ENCODE assay signal across 8 mouse cellular contexts in genomic region chr15:99097840-99098492, GRCm38 (mm10). TPM values are rescaled to one million over a fixed set of nuclear protein-coding genes. Genes with fewer than 3 reads are reported as not detected.
DNase-seq lines count a peak whose midpoint lies in the region; ATAC-seq and TF ChIP-seq lines count a peak whose summit lies in the region.

No protein-coding gene starts in this region.

- H3K9me3 ChIP-seq in ES-Bruce4 (replicated peaks; ENCODE audit: control insufficient read depth, insufficient read depth, low read length, poor library complexity, severe bottlenecking): no peaks in the 10 kb centered on the region
- H3K9me3 ChIP-seq in limb, embryonic 15.5 days: no peaks in the 10 kb centered on the region

- no peaks in the 10 kb centered on the region for H3K36me3 ChIP-seq in ES-Bruce4 (ENCODE audit: control insufficient read depth, insufficient read depth, low read length, poor library complexity, severe bottlenecking)
- no peaks in the 10 kb centered on the region for H3K36me3 ChIP-seq in limb, embryonic 15.5 days

- H3K4me1 ChIP-seq in ES-Bruce4 (ENCODE audit: control insufficient read depth, insufficient read depth, low read length): no peaks in the 10 kb centered on the region
- H3K4me1 ChIP-seq in limb, embryonic 15.5 days: peaks cover 52% of the 10 kb centered on the region

- under 1% methylated on average over 39 of the region's 39 CpGs for WGBS in limb, embryonic 15.5 days

- no peak for TF ChIP-seq CTCF in ES-Bruce4 (IDR thresholded peaks at IDR 0.05; ENCODE audit: low read depth, low read length)

- peak overlapping the region; percentile 80 for H3K4me2 ChIP-seq in limb, embryonic 15.5 days

- ATAC-seq in limb, embryonic 15.5 days (ENCODE audit: insufficient number of reproducible peaks, low FRiP score, low TSS enrichment, low read depth): no peak

- H3K27ac ChIP-seq in ES-Bruce4 (ENCODE audit: insufficient read depth, low read length): no peak overlapping the region
- H3K27ac ChIP-seq in limb, embryonic 15.5 days: no peak overlapping the region

- H3K4me3 ChIP-seq in ES-Bruce4 (ENCODE audit: low read depth, low read length): peak overlapping the region; percentile 71
- peak overlapping the region; percentile 42 for H3K4me3 ChIP-seq in limb, embryonic 15.5 days

- H3K27me3 ChIP-seq in ES-Bruce4 (ENCODE audit: control insufficient read depth, insufficient read depth, low read length, poor library complexity, severe bottlenecking): peaks cover 30% of the 10 kb centered on the region
- peaks cover 67% of the 10 kb centered on the region for H3K27me3 ChIP-seq in limb, embryonic 15.5 days

- TF ChIP-seq EP300 in ES-Bruce4 (IDR thresholded peaks at IDR 0.05; ENCODE audit: insufficient read depth, low read depth, low read length): no peak

- peak; percentile 41 for DNase-seq in ZHBTc4 (ENCODE audit: low read depth, low spot score)
- peak; percentile 41 to 48 for DNase-seq in heart, postnatal 36 days
- peak; percentile 66 for DNase-seq in neural tube, embryonic 10.5 days (ENCODE audit: extremely low spot score, low spot score)
- DNase-seq in thymus, postnatal 10 days (ENCODE audit: low spot score in 2 of 2): no peak
- DNase-seq in B cell, adult 2 months: no peak
- DNase-seq in testis, postnatal 14 days (ENCODE audit: low spot score): no peak

- H3K9ac ChIP-seq in ES-Bruce4 (ENCODE audit: low read depth, poor library complexity, severe bottlenecking): peak overlapping the region; percentile 73
- no peak overlapping the region for H3K9ac ChIP-seq in limb, embryonic 15.5 days

- TF ChIP-seq POLR2A in ES-Bruce4 (IDR thresholded peaks at IDR 0.05; ENCODE audit: insufficient read depth, low read length): no peak

- intact Hi-C loops in heart, postnatal 36 days (cut with DNase I): no loop called here

RNA-seq across cellular contexts. Expression of gene Dnajc22, which starts 5.0 kb away (rescaled TPM):
- 5.0 and 5.4 TPM in 2 replicates for polyA plus RNA-seq in ES-Bruce4 (2011; ENCODE audit: insufficient read depth, insufficient read length, low read depth, missing spikeins)
- under 1 TPM; 0.22 to 0.36 TPM for total RNA-seq in heart, postnatal 36 days (2021)
- polyA plus RNA-seq in limb, embryonic 15.5 days (2015; fragmentation: Nextera tagmentation; extraction: Ambion mirVana): 0.55 and 0.86 TPM in 2 replicates

RNA-seq across cellular contexts. Expression of gene C1ql4, which starts 10.3 kb away (rescaled TPM):
- polyA plus RNA-seq in ES-Bruce4 (2011; ENCODE audit: insufficient read depth, insufficient read length, low read depth, missing spikeins): 0.96 TPM in 1 of 2 replicates, not detected in the other
- not detected for total RNA-seq in heart, postnatal 36 days (2021)
- not detected in 2 replicates for polyA plus RNA-seq in limb, embryonic 15.5 days (2015; fragmentation: Nextera tagmentation; extraction: Ambion mirVana)

RNA-seq across cellular contexts. Expression of gene Troap, which starts 23.6 kb away (rescaled TPM):
- polyA plus RNA-seq in ES-Bruce4 (2011; ENCODE audit: insufficient read depth, insufficient read length, low read depth, missing spikeins): 43.3 and 46.5 TPM in 2 replicates
- under 1 TPM; 0.33 to 0.49 TPM for total RNA-seq in heart, postnatal 36 days (2021)
- polyA plus RNA-seq in limb, embryonic 15.5 days (2015; fragmentation: Nextera tagmentation; extraction: Ambion mirVana): 22.3 and 26.5 TPM in 2 replicates

RNA-seq across cellular contexts. Expression of gene Spats2, which starts 27.8 kb away (rescaled TPM):
- polyA plus RNA-seq in ES-Bruce4 (2011; ENCODE audit: insufficient read depth, insufficient read length, low read depth, missing spikeins): 60.7 and 65.1 TPM in 2 replicates
- total RNA-seq in heart, postnatal 36 days (2021): 1 to 10 TPM; 6.6 to 7.9 TPM
- 28.7 and 33.1 TPM in 2 replicates for polyA plus RNA-seq in limb, embryonic 15.5 days (2015; fragmentation: Nextera tagmentation; extraction: Ambion mirVana)

RNA-seq across cellular contexts. Expression of gene Prph, which starts 43.0 kb away (rescaled TPM):
- polyA plus RNA-seq in ES-Bruce4 (2011; ENCODE audit: insufficient read depth, insufficient read length, low read depth, missing spikeins): 8.0 and 11.5 TPM in 2 replicates
- under 1 TPM; 0.14 to 0.94 TPM for total RNA-seq in heart, postnatal 36 days (2021)
- 2.4 and 2.8 TPM in 2 replicates for polyA plus RNA-seq in limb, embryonic 15.5 days (2015; fragmentation: Nextera tagmentation; extraction: Ambion mirVana)

Comparison
In these comparisons a context has a peak if more than half of its experiments do, and no peak if none do; other contexts are left out.
1. DNase-seq: peak in ZHBTc4 (single experiment), heart, postnatal 36 days (2 of 2) and neural tube, embryonic 10.5 days (single experiment); none in thymus, postnatal 10 days (0 of 2), B cell, adult 2 months (0 of 2) and testis, postnatal 14 days (single experiment).